Mouse (Mus musculus) kidney, postnatal 10 days (tissue): ENCODE results near the gene B430306N03Rik.
"Not testable (repeated sequence)": the region's sequence is repeated elsewhere in the genome, so short reads cannot be mapped to it uniquely, and the experiment has no call there.

Experiments used
- DNase-seq: peaks from one replicate; pipeline ENCODE4 v3.0.0; 2021; ENCODE audit warnings: mixed read lengths

Gene B430306N03Rik

DNA sequence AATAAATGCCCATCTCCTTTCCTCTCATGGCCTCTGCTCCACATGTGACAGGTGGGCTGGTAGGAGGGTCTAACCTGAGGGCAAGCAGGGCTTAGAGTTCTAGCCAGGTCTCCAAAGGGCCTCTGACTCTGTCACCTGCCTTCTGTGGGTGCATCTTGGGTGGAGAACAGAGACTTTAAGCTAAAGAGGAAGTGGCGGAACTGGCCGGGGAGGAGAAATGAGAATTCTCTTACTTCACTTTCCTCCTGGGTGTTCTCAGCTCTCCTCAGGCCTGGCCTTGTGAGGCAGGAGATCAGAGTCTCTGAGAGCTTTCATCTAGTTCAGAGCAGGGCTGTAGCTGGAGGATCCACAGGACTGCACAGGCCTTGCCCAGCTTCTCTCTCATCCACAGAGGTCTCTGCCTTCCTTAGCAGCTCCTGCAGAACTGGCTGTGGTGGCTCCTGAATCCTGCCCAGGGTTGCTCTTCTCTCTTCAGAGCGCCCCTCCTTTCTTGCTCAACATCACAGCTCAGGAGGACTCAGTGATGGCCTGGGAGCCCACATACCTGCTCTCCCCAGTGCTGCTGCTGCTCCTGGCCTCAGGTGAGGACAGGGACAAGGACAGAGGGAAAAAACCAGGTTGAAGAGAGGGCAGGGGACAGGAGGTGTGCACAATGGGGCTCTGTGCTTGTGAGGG, at the start of gene B430306N03Rik:
B430306N03Rik (plus strand) TSS at position 237 of the 675 bp plus-strand sequence.
- DNase-seq = not testable (repeated sequence)

DNA sequence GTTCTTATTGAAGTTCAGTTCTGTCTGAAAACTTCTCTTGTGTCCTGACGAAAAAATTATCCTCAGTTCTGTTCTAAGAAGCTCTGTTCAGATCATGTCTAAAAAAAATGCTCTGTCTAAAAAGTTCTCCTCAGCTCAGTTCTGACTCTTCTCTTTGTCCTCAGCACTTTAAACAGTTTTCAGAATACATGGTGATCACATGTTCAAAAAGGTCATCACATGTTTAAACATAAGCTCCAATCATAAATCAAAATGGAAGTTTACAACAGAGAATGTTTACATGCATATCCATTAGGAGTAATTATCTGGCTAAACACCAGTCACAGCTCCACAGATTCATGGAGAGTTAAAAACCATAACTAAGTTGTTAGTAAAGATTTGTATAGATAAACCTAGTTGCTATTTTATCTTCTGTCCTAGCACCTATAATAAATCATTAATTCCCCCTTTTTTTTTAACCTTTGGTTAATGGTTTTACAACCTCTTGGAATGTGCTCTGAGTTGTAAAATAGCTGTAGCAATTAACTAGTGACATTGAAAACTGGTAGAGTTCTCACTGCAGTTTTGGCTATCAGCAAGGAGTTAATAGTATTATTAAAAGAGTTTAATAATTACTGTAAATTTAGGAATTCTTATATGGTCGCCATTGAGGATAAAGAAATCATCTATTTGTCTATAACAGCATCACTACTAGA, 49.2 kb upstream of the B430306N03Rik start:
- DNase-seq = no peak

DNA sequence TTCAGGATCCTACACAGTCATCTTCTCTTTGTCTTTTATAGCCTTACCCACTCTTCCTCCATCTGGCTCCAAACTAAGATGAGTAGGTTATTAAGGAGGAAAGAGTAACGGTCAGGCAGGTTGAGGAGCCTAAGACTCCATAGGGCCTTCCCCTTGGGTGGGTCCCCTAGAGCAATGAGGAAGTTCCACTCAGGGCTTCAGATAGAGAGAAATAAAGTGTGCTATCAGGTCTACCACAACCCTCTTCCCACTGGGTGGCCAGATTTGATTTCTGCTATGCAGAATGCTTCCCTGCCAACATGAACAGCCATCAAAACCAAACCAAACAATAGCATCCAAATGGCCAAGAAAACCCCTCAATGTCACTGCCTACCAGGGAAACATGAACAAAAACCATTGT, 48.4 kb upstream of the B430306N03Rik start:
- no peak for DNase-seq

DNA sequence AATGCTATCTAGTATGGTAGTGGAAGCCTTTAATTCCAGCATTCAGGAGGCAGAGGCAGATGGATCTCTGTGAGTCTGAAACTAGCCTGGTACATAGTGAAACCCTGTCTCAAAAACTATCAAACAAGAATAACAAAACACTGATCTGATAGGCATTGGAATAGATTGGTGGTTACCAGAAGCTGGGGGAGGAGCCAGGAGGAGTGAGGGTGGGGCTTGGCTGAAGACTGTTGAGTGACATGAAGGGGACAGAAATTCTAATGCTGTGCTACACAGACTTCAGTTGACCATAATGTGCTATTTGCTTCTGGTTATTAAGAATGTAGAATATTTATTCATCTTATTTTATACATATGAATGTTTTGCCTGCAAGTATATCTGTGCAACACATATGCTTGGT, 47.7 kb upstream of the B430306N03Rik start:
- no peak for DNase-seq

DNA sequence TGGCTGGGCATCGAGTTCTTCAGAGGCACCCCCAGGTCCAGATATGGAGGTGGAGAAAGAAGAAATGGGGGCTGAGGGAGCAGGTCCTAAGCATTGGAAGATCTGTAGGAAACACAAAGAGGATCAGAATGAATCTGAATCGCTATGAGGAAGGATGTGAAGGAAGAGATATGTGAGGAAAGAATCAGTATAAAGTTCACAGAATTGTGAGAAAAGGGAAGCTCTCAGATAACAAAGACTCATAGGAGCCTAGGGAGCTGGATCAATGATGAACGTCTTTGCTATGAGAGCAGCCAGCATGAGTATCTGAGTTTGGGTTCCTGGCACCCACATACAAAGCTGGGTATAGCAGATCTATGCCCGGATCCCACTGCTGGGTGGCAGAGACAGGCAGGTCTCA, 46.1 kb upstream of the B430306N03Rik start:
- no peak for DNase-seq

DNA sequence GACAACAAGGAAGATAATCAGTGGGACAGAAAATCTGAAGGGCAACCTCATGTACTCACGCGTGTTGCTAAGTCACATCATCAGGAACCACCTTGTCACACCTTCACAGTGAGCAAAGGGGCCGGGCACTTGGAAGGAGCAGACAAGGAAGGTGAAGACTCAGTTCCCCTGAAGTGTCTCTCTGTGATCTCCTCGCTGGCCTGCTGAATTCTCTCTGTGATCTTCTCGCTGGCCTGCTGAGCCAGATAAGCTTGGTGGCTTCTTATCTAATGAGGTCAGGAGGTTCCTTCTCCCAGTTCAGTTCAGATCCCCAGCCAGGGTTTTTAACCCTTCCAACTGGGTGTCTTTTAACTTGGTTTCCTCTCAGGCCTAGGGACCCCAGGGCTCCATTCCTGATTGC, 43.8 kb upstream of the B430306N03Rik start:
- DNase-seq = no peak

DNA sequence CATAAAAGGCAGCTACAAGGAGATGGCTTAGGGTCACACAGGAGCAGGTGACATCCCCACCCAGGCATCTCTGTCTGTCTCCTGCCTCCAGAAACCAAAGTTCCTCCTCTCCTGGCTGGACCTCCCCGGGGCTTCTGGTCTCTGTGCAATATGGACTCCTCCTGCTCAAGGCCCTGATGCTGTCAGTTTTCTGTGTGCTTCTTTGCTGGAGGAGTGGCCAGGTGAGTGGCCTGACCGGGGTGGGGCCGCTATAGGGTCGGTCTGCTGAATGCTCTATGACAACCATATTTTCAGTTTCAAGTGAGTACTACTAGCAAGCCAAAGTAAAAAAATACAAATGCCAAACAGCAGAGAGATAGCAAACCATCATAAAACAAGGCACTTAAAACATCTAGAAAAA, 43.3 kb upstream of the B430306N03Rik start:
- DNase-seq = no peak

DNA sequence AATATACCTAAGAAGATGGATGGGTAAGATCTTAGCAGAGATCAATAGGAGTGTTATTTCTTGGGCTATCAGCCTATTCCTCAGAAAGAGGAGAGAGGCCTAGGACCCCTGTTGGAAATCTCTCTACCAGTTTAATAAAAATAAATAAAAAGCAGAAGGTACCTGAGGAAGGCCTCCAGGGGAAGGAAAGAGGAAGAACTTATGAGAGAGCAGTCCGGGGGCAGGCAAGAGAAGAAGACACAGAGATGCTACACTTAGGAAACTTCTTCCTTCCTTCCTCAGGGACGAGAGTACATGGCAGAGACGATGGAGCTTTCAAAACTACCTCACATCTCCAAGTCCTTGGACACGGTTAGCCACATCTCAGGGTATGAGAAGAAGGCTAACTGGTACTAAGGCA, 41.8 kb upstream of the B430306N03Rik start:
- no peak for DNase-seq

DNA sequence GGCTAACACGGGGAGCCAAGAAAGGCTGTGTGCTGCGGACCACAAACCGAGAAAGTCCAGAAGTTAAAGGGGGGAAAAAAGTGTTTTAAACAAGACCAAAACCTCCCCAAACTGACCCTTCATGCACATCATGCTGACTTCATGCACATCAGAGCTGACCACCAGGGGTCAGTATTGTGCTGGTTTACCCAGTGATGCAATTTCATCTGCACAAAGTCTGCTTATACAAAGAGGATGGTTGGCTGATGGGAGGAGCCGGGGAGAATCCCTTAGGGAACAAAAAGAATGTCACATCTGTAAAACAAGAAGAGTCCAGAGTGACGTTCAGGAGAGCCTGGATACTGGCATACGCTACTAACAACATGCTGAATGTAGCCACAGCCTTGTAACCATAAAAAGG, 41.1 kb upstream of the B430306N03Rik start:
- DNase-seq = peak; percentile 85

DNA sequence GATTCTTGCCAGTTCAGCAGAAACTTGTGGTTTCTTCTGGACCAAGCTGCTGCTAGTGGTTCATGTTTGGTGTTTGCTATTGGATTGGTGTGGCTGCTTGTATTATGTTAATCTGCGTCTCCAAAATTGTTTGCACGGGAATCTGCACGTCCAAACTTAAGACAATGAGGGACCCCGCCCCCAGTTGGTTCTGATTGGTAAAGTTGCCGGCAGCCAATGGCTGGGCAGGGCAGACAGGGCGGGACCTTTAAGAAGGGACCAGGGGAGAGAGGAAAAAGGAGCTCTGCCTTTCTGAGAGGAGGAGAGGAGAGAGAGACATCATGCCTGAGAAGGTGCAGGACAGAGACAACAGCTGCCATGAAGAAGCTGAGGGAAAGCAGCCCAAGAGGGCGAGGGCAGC, 40.2 kb upstream of the B430306N03Rik start:
- no peak for DNase-seq

DNA sequence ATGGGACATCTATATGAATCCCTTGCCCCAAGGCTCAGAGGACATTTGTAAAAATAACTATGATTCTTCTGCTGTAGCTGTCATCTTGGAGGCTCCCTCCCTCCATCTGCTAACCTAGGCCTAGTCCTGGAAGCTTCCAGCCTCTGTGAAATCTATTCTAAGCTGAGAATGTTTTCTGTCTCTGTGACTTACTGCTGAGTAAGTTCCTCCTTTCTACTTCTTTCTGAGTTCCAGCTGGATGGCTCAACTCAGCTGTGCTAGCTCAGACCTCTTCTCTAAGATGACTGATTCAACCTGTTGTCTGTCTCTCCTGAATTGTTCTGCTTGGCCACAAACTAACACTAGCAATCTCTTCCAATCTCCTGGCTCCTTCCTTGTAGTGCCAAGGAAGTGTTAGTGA, 37.6 kb upstream of the B430306N03Rik start:
- DNase-seq = no peak

DNA sequence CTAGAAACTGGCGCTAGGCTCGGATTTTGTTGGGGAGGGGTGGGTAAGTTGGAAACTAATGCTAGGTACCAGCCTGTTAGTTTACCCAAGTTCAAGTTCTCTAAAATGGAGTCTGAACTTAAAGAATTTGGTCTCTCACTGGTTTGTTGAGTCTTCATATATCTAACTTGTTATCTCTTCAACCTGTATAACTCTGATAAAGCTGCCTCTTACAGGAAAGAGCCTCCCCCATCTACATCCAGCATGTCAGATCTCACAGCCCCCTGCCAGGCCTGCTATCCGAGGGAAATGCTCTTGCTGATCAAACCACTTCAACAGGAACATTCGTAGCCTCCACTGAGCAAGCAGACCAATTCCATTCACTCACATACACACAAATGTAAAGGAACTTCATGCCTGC, 36.9 kb upstream of the B430306N03Rik start:
- DNase-seq = no peak

DNA sequence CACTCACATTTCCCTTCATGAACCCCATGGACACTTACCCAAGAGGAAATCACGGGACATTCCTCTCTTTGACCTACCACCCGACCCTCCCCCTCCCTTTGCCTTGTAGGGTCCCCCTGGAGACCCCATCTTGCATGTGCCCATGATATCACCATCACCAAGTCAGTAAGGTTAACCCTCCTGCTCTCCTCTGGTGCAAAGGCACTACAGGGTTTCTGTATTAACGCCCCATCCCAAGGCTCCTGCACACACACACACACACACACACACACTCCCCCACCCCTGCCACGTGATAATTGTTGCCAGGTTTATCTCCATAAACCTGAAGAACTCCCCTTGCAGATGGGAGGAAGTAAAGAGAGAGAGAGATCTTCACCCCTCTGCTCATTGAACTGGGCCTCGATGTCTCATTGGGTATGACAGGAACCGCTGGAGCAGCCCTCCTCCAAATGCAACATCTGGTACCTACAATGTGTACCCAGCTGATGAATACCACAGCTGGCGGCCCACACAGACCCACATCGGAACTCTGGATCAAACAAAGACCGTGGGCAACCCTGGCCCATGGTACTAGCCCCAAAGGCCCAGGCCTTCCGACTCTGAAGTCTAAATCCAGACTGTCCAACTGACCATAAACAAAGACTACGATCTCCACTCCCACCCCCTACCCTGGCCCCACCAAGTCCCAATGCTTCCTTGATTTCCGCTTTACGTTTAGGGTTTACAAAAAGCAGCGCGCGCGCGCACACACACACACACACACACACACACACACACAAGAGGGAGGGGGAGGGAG, 34.8 kb upstream of the B430306N03Rik start:
- DNase-seq = no peak

DNA sequence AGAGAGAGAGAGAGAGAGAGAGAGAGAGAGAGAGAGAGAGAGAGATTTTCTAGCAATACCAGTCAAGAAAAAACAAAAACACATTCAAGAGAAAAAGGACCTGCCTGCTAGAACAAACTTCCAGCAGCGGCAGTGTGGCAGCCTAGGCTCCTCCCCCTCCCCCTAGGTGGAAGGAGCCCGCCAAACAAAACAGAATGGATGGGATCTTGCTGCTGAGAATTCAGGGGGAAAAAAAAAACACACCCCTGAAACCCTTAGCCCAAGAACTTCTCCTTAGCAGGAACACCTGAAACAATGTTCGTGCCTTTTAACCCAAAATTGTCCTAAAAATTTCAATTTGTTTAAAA, 34.2 kb upstream of the B430306N03Rik start:
- DNase-seq = peak; percentile 16

DNA sequence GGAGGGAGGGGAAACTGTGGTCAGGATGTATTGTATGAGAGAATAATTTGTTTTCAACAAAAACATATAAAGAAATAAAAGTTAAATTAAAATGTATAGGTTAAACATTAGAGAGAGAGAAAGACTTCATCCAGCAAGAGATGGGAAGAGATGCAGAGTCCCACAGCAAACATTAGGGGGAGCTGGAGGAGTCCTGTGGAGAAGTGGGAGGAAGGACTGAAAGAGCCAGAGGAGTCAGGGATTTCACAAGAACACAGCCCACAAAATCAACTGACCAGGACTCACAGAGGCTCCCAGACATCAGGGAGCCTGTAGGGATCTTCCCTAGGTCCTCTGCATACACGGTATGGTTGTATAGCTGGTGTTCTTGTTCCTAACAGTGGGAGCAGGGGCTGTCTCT, 29.2 kb upstream of the B430306N03Rik start:
- DNase-seq = no peak

DNA sequence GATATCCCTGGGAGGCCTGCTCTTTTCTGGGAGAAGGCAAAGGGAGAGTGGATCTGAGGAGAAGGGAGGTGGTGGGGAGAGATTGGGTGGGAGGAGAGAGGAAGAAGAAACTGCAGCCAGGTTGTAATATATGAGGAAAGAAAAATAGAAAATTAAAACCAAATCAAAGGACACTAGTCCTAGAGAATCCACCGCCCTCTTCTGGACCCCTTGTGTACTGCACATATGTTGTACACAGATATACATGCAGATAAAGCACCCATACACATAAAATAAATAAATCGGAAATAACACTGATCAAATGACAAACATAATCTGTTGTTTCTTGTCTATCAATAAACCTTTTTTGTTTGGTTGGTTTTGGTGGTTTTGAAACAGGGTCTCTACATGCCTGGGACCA, 28.7 kb upstream of the B430306N03Rik start:
- peak; percentile 19 for DNase-seq

DNA sequence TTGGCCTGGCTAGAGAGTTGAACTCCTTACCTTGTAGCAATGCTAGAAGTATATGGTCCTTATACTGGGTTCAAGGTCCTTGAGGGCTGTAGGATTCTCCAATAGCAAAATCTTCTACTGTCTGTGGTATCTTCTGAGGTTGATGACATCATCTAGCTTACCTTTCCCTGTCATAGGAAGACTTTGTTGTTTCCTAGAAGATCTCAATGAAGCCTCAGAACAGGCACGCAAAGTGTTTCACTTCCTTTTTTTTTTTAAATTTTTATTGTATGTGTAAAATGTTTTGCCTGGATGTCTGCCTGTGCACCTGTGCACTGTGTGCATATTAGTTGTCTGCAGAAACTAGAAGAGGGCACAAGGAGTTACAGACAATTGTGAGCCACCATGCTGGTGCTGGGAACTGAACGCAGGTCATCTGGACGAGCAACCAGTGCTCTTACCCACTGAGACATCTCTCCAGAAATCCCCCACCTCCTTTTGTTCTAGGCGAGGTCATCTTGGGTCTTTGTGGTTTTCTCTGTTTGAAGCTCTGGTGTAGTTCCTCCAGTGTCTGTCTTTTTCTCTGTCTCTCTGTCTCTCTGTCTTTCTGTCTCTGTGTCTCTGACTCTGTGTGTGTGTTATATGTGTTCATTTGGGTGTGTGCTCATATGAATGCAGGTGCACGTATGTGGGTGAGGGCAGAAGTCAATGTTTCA, 22.3 kb upstream of the B430306N03Rik start:
- no peak for DNase-seq

DNA sequence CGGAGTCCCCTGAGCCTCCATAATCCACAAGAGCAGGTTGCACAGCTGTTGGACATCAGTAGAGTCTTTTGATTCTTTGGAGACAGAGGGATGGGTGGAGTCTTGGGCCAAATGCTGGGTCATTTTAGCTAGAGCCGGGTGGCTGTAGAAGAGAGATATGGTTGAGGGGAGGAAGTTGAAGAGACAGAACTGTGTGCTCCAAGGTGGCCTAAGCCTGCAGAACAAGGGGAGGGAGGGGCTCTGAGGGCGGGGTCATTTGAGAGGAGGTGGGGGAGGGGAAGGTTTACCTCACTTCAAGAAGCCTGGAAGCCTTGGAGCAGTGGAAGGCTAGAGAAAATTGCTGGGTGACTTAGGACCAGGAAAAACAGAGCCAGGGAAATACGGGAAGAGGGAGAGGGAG, 16.7 kb upstream of the B430306N03Rik start, which contains the start of gene Treml2:
Treml2 (plus strand) TSS at position 296 of the 400 bp plus-strand sequence.
- DNase-seq = no peak

DNA sequence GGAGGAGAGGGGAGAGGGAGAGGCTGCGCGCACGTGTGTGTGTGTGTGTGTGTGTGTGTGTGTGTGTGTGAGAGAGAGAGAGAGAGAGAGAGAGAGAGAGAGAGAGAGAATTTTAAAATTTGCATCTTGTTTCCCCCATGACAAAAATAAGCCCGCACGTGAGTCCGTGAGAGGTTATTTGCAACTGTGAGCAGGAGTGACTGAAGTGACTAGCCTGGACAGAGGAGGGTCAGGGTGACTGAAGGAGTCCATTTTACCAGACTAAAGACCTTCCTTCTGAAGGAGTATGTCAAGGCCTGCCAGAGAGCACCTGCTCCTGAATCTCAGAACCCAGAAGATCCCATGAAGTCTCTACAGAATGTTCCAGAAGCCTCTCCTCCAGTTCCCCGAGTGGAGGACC, 16.2 kb upstream of the B430306N03Rik start:
- DNase-seq = no peak

DNA sequence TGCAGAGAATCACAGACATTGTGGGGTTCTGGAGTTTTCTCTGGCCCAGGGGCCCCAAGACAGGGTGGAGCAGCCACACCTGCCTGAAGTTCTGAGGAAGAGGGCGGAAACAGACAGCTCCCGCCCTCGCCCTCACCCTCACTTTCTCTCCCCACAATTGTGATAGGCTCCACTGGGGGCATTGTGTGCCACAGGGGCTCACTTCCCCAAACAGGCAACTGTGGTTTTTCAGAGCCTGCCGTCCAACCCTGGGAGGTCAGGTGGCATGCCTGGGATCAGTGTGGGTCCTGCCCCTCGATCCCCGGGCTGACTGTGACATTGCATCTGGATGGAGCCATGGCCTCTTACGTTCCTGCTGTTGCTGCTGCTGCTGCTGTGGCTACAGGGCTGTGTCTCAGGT, 15.7 kb upstream of the B430306N03Rik start:
- DNase-seq = no peak

DNA sequence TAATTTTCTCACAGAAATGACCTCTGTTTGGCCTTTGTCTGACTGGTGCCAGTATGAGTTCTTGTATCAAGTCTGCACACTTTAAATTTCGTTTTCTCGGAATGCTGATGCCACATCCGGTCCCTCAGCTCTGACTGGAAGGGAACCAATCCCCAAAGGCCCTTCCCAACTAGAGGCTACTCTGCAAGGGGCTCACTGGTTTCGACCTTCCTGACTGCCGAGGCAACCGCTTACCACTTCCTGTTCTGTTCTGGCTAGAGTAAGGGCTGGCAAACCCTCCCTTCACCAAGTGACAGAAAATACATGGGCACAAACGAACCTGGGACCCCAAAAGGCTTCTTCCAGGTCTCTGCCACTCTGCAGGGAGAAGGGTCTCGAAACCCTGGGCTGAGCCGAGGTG, 15.1 kb upstream of the B430306N03Rik start:
- no peak for DNase-seq

DNA sequence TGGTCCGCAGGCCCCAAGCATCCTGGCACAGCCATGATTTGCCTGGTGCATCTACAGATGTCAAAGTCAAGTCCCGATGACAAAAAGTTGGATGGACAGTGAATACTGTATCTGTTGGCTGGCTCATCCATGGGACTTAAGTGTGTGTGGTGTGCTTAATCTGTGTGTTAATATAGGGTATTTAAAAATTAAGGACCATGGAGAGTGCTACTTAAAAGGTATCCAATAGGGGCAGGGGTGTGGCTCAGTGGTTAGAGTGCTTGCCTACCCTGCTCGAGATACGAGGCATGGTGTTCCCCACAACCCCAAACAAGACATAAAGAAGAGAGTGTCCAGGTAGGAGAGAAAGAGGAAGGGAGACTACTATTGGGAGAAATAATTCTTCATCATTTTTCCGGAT, 14.1 kb upstream of the B430306N03Rik start:
- no peak for DNase-seq

DNA sequence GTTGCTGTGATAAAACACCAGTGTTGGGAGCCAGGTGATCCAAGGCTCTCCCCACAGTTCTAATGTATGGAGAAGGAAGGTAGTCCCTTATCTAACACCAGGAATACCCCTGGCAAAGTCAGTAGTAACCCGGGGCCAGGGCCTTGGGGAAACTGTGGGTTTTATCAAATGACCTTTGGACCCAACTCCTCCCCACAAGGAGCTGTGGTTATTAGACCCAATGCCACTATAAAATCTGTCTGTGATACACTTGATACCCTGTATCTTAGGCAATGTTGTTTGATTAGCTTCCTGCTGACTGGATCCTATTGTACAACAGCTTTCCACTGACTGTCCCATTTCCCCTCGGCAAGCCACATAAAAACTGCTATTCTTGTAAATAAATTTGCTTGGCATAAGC, 3.8 kb upstream of the B430306N03Rik start:
- DNase-seq = no peak
